ENCODE assay signal across 8 mouse cellular contexts in genomic region chr6:143166452-143167357, GRCm38 (mm10). TPM values are rescaled to one million over a fixed set of nuclear protein-coding genes. Genes with fewer than 3 reads are reported as not detected.
A peak's percentile ranks its signal among the peaks of the same experiment; 100 is the strongest.
DNase-seq lines count a peak whose midpoint lies in the region; ATAC-seq and TF ChIP-seq lines count a peak whose summit lies in the region.

Etnk1 (plus strand) TSS chr6:143167221.

- H3K36me3 ChIP-seq in embryonic facial prominence, embryonic 14.5 days (ENCODE audit: control insufficient read depth, insufficient read depth, low read length), result no peaks in the 10 kb centered on the region
- H3K36me3 ChIP-seq in heart, adult 2 months (ENCODE audit: control insufficient read depth, insufficient read depth, low read length), result peaks cover 24% of the 10 kb centered on the region
- peaks cover 6% of the 10 kb centered on the region; the same call in 1 of the 2 replicates for H3K36me3 ChIP-seq in limb, embryonic 13.5 days
- H3K36me3 ChIP-seq in midbrain, embryonic 16.5 days (ENCODE audit: control insufficient read depth, insufficient read depth, low read length), result no peaks in the 10 kb centered on the region

- peaks cover 5% of the 10 kb centered on the region for H3K79me2 ChIP-seq in heart, adult 2 months (replicated peaks; ENCODE audit: control insufficient read depth, insufficient read depth, low read length)

- 2% methylated on average over 28 of the region's 81 CpGs for WGBS in embryonic facial prominence, embryonic 14.5 days
- under 1% methylated on average over 81 of the region's 81 CpGs for WGBS in heart, adult 2 months
- under 1% methylated on average over 78 of the region's 81 CpGs for WGBS in limb, embryonic 13.5 days
- 1% methylated on average over 72 of the region's 81 CpGs for WGBS in midbrain, embryonic 16.5 days

- peak within 1 kb of the TSS; percentile 89 for H3K9ac ChIP-seq in embryonic facial prominence, embryonic 14.5 days (ENCODE audit: low read depth, low read length)
- H3K9ac ChIP-seq in heart, adult 2 months (ENCODE audit: low read depth, low read length), result peak within 1 kb of the TSS; percentile 93
- peak within 1 kb of the TSS; percentile 89 for H3K9ac ChIP-seq in limb, embryonic 13.5 days
- peak within 1 kb of the TSS; percentile 93 for H3K9ac ChIP-seq in midbrain, embryonic 16.5 days (ENCODE audit: low read depth, low read length)

- peak; percentile 96 for ATAC-seq in embryonic facial prominence, embryonic 14.5 days (ENCODE audit: low read depth)
- ATAC-seq in limb, embryonic 13.5 days (ENCODE audit: low FRiP score, low read depth), result peak; percentile 95
- ATAC-seq in midbrain, embryonic 16.5 days, result peak; percentile 99

- TF ChIP-seq CTCF in heart, adult 2 months (IDR thresholded peaks at IDR 0.05), result peak; percentile 58

- 0 out of 2 replicates have a peak, but pooled peaks have one; percentile 5 for TF ChIP-seq EP300 in heart, adult 2 months (IDR thresholded peaks at IDR 0.05; ENCODE audit: insufficient read depth, low read depth, low read length)

- intact Hi-C loops in heart, adult 2 months (cut with DNase I), result loop anchor here (2.0 kb wide), 2 partner anchors 20 to 66 kb away; partner anchors contain the start of gene C2cd5

- peak within 1 kb of the TSS; percentile 74 for H3K27ac ChIP-seq in embryonic facial prominence, embryonic 14.5 days (replicated peaks; ENCODE audit: low read depth, low read length)
- peak within 1 kb of the TSS; percentile 97 for H3K27ac ChIP-seq in heart, adult 2 months
- H3K27ac ChIP-seq in limb, embryonic 13.5 days, result peak within 1 kb of the TSS; percentile 85
- H3K27ac ChIP-seq in midbrain, embryonic 16.5 days (ENCODE audit: low read length), result peak within 1 kb of the TSS; percentile 90

- H3K4me3 ChIP-seq in embryonic facial prominence, embryonic 14.5 days (ENCODE audit: low read depth, low read length), result peak within 1 kb of the TSS; percentile 89
- peak within 1 kb of the TSS; percentile 96 for H3K4me3 ChIP-seq in heart, adult 2 months
- H3K4me3 ChIP-seq in limb, embryonic 13.5 days, result peak within 1 kb of the TSS; percentile 94
- peak within 1 kb of the TSS; percentile 95 for H3K4me3 ChIP-seq in midbrain, embryonic 16.5 days (ENCODE audit: low read depth, low read length)

- H3K9me3 ChIP-seq in embryonic facial prominence, embryonic 14.5 days (ENCODE audit: control insufficient read depth, low read length), result no peaks in the 10 kb centered on the region
- no peaks in the 10 kb centered on the region for H3K9me3 ChIP-seq in limb, embryonic 13.5 days
- no peaks in the 10 kb centered on the region for H3K9me3 ChIP-seq in midbrain, embryonic 16.5 days (replicated peaks; ENCODE audit: control insufficient read depth, low read length, poor library complexity, severe bottlenecking)

- peaks cover 25% of the 10 kb centered on the region for H3K4me1 ChIP-seq in embryonic facial prominence, embryonic 14.5 days (ENCODE audit: control insufficient read depth, insufficient read depth, low read length)
- H3K4me1 ChIP-seq in heart, adult 2 months (ENCODE audit: control insufficient read depth, insufficient read depth, low read length), result no peaks in the 10 kb centered on the region; the same call in 1 of the 2 replicates
- H3K4me1 ChIP-seq in limb, embryonic 13.5 days, result peaks cover 44% of the 10 kb centered on the region
- peaks cover 28% of the 10 kb centered on the region for H3K4me1 ChIP-seq in midbrain, embryonic 16.5 days (ENCODE audit: control insufficient read depth, insufficient read depth, low read length)

- peak within 1 kb of the TSS; percentile 82 for H3K4me2 ChIP-seq in embryonic facial prominence, embryonic 14.5 days (ENCODE audit: low read depth, low read length)
- peak within 1 kb of the TSS; percentile 87 for H3K4me2 ChIP-seq in limb, embryonic 13.5 days (replicated peaks)
- H3K4me2 ChIP-seq in midbrain, embryonic 16.5 days (ENCODE audit: low read length), result peak within 1 kb of the TSS; percentile 69

- TF ChIP-seq POLR2A in heart, adult 2 months (IDR thresholded peaks at IDR 0.05; ENCODE audit: insufficient read depth, low read depth, low read length), result peak; percentile 88

- DNase-seq in 3T3-L1 (ENCODE audit: low read depth, low spot score), result peak; percentile 88
- DNase-seq in adrenal gland, postnatal 4 days (ENCODE audit: low spot score in 2 of 2), result peak; percentile 89 to 90
- peak; percentile 97 for DNase-seq in embryonic facial prominence, embryonic 14.5 days (ENCODE audit: low spot score)
- DNase-seq in heart, adult 2 months, result peak; percentile 97 to 98
- peak; percentile 95 to 97 for DNase-seq in kidney, adult 8-10 months
- DNase-seq in spleen, postnatal 10 days (ENCODE audit: low spot score in 2 of 2), result peak; percentile 94 to 97

- H3K27me3 ChIP-seq in embryonic facial prominence, embryonic 14.5 days (replicated peaks; ENCODE audit: control insufficient read depth, insufficient read depth, low read length), result no peaks in the 10 kb centered on the region
- H3K27me3 ChIP-seq in heart, adult 2 months (ENCODE audit: control insufficient read depth, insufficient read depth, low read length), result no peaks in the 10 kb centered on the region
- H3K27me3 ChIP-seq in limb, embryonic 13.5 days, result no peaks in the 10 kb centered on the region; the same call in 1 of the 2 replicates
- H3K27me3 ChIP-seq in midbrain, embryonic 16.5 days (ENCODE audit: control insufficient read depth, insufficient read depth, low read depth, low read length), result no peaks in the 10 kb centered on the region; the same call in 1 of the 2 replicates

RNA-seq across cellular contexts. Expression of gene Etnk1, which starts in this region (rescaled TPM):
- total RNA-seq in adrenal gland, postnatal 4 days (2021), result 100 to 1,000 TPM; 102 to 108 TPM
- polyA plus RNA-seq in embryonic facial prominence, embryonic 14.5 days (2014; fragmentation: Nextera tagmentation; extraction: Ambion mirVana), result 24.6 and 25.0 TPM in 2 replicates
- 10 to 100 TPM; 27.0 to 27.6 TPM for total RNA-seq in heart, adult 2 months (2021)
- polyA plus RNA-seq in heart, adult 2 months (2012; rRNA removed), result 13.5 and 25.7 TPM in 2 replicates
- 16.8 and 19.4 TPM in 2 replicates for polyA plus RNA-seq in limb, embryonic 13.5 days (2015; fragmentation: Nextera tagmentation; extraction: Ambion mirVana)
- polyA plus RNA-seq in midbrain, embryonic 16.5 days (2015; fragmentation: Nextera tagmentation; extraction: Ambion mirVana), result 50.9 and 53.0 TPM in 2 replicates

Comparison
In these comparisons a context has a peak if more than half of its experiments do, and no peak if none do; other contexts are left out.
1. Peak in every context shown above with its lines: DNase-seq, ATAC-seq, H3K4me3 ChIP-seq and H3K27ac ChIP-seq.